In the genomic region with DNA sequence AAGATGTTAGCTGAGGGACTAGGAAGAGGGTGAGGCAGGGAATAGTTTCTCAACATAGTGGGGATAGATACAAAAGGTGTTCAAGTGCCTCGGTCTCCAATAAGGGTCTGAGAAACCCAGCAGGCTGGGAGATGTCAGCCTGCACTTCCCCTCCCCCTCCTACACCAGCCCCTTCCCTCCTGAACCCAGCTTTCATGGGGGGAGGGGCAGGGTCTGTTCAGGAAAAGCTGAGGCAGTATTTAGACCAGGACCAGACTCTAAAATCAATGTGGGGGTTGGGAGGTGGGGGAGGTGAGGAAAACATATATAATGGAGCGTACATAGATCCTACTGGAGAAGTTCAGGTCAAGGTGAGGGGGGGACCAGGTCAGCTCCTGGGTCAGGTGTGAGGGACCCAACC, we compare ENCODE assay signal across 12 mouse cellular contexts. TPM values are rescaled to one million over a fixed set of nuclear protein-coding genes. Genes with fewer than 3 reads are reported as not detected.
DNase-seq lines count a peak whose midpoint lies in the region; ATAC-seq and TF ChIP-seq lines count a peak whose summit lies in the region.
"Had no signal": no experiment of that assay in that cellular context is flagged by ENCODE, and none has a peak within 500 bp of the region (broad histone marks: within the 10 kb centered on the region; RNA-seq: fewer than 3 reads in every experiment).

No protein-coding gene starts in this region.

- 0 out of 2 replicates have a peak, but pooled peaks cover 2% of the 10 kb centered on the region for H3K4me1 ChIP-seq in heart, embryonic 16.5 days (ENCODE audit: control insufficient read depth, insufficient read depth, low read length)
- peaks cover 17% of the 10 kb centered on the region for H3K4me1 ChIP-seq in midbrain, embryonic 12.5 days
- no peaks in the 10 kb centered on the region for H3K4me1 ChIP-seq in midbrain, postnatal 0 days (ENCODE audit: insufficient read depth, low read length)
- H3K4me1 ChIP-seq in limb, embryonic 12.5 days (replicated peaks), result peaks cover 37% of the 10 kb centered on the region
- no peaks in the 10 kb centered on the region for H3K4me1 ChIP-seq in stomach, postnatal 0 days (replicated peaks; ENCODE audit: control insufficient read depth, insufficient read depth)

- H3K27ac ChIP-seq in heart, embryonic 16.5 days (ENCODE audit: low read length), result no peak overlapping the region
- no peak overlapping the region for H3K27ac ChIP-seq in midbrain, embryonic 12.5 days (replicated peaks)
- no peak overlapping the region for H3K27ac ChIP-seq in midbrain, postnatal 0 days (ENCODE audit: low read depth, low read length)
- no peak overlapping the region for H3K27ac ChIP-seq in limb, embryonic 12.5 days
- H3K27ac ChIP-seq in stomach, postnatal 0 days (replicated peaks), result peak overlapping the region; percentile 50

- no peak for ATAC-seq in heart, embryonic 16.5 days (replicated peaks; ENCODE audit: extremely low read depth, insufficient read depth, low FRiP score)
- ATAC-seq in midbrain, embryonic 12.5 days (ENCODE audit: low FRiP score, low read depth), result no peak
- no peak for ATAC-seq in midbrain, postnatal 0 days (ENCODE audit: low FRiP score)
- no peak for ATAC-seq in limb, embryonic 12.5 days (ENCODE audit: insufficient number of reproducible peaks, insufficient read depth, low FRiP score, low TSS enrichment, low read depth)
- ATAC-seq in stomach, postnatal 0 days (ENCODE audit: low FRiP score, low TSS enrichment), result no peak
- no peak for ATAC-seq in megakaryocyte, adult 5-6 weeks (ENCODE audit: poor library complexity, severe bottlenecking)

- 44% methylated on average over 2 of the region's 2 CpGs for WGBS in heart, embryonic 16.5 days
- 53% methylated on average over 2 of the region's 2 CpGs for WGBS in midbrain, embryonic 12.5 days
- 54% methylated on average over 2 of the region's 2 CpGs for WGBS in midbrain, postnatal 0 days
- WGBS in limb, embryonic 12.5 days, result 26% methylated on average over 2 of the region's 2 CpGs
- 45% methylated on average over 2 of the region's 2 CpGs for WGBS in stomach, postnatal 0 days

- no peak for DNase-seq in heart, postnatal 25 days (ENCODE audit: low spot score)
- no peak for DNase-seq in midbrain, postnatal 0 days (ENCODE audit: low spot score)
- DNase-seq in stomach, postnatal 0 days (ENCODE audit: low spot score), result no peak
- no peak for DNase-seq in cerebellum, adult 18-20 months
- DNase-seq: kidney, postnatal 10 days; spleen, adult 18-20 months had no signal

- peak overlapping the region; percentile 60; the same call in 1 of the 2 replicates for H3K4me3 ChIP-seq in heart, embryonic 16.5 days (ENCODE audit: low read length)
- H3K4me3 ChIP-seq in midbrain, embryonic 12.5 days, result no peak overlapping the region
- no peak overlapping the region for H3K4me3 ChIP-seq in midbrain, postnatal 0 days (ENCODE audit: low read depth, low read length)
- H3K4me3 ChIP-seq in limb, embryonic 12.5 days (replicated peaks), result 0 out of 2 replicates have a peak overlapping the region, but pooled peaks have one; percentile 55
- peak overlapping the region; percentile 48 for H3K4me3 ChIP-seq in stomach, postnatal 0 days (ENCODE audit: low read depth, low read length)

- no peak for TF ChIP-seq EP300 in stomach, postnatal 0 days (optimal IDR thresholded peaks at IDR 0.05)

- intact Hi-C loops in heart, postnatal 25 days (cut with DNase I), result no loop called here

- TF ChIP-seq CTCF in midbrain, postnatal 0 days (IDR thresholded peaks at IDR 0.05), result no peak
- no peak for TF ChIP-seq CTCF in stomach, postnatal 0 days (IDR thresholded peaks at IDR 0.05; ENCODE audit: low read depth)

- no peaks in the 10 kb centered on the region for H3K36me3 ChIP-seq in heart, embryonic 16.5 days (ENCODE audit: control insufficient read depth, insufficient read depth)
- H3K36me3 ChIP-seq in midbrain, embryonic 12.5 days, result no peaks in the 10 kb centered on the region
- H3K36me3 ChIP-seq in midbrain, postnatal 0 days (ENCODE audit: insufficient read depth, low read length), result no peaks in the 10 kb centered on the region
- no peaks in the 10 kb centered on the region for H3K36me3 ChIP-seq in limb, embryonic 12.5 days
- H3K36me3 ChIP-seq in stomach, postnatal 0 days (ENCODE audit: control insufficient read depth, insufficient read depth, low read length), result no peaks in the 10 kb centered on the region

- H3K4me2 ChIP-seq in heart, embryonic 16.5 days (ENCODE audit: low read depth, low read length), result peak overlapping the region; percentile 90
- peak overlapping the region; percentile 75; the same call in 1 of the 2 replicates for H3K4me2 ChIP-seq in midbrain, embryonic 12.5 days (replicated peaks)
- no peak overlapping the region for H3K4me2 ChIP-seq in midbrain, postnatal 0 days (ENCODE audit: low read depth, low read length, poor library complexity, severe bottlenecking)
- H3K4me2 ChIP-seq in limb, embryonic 12.5 days, result peak overlapping the region; percentile 78
- peak overlapping the region; percentile 74 for H3K4me2 ChIP-seq in stomach, postnatal 0 days (replicated peaks; ENCODE audit: low read depth)

- no peak overlapping the region for H3K9ac ChIP-seq in heart, embryonic 16.5 days (ENCODE audit: low read length)
- H3K9ac ChIP-seq in midbrain, embryonic 12.5 days (replicated peaks), result no peak overlapping the region
- H3K9ac ChIP-seq in midbrain, postnatal 0 days (replicated peaks; ENCODE audit: low read length, poor library complexity, severe bottlenecking), result no peak overlapping the region
- H3K9ac ChIP-seq in limb, embryonic 12.5 days (replicated peaks), result no peak overlapping the region
- peak overlapping the region; percentile 66; the same call in 1 of the 2 replicates for H3K9ac ChIP-seq in stomach, postnatal 0 days (ENCODE audit: low read length)

- no peaks in the 10 kb centered on the region for H3K9me3 ChIP-seq in heart, embryonic 16.5 days (replicated peaks; ENCODE audit: control insufficient read depth, low read length)
- H3K9me3 ChIP-seq in midbrain, embryonic 12.5 days, result no peaks in the 10 kb centered on the region
- no peaks in the 10 kb centered on the region for H3K9me3 ChIP-seq in midbrain, postnatal 0 days (ENCODE audit: low read length)
- no peaks in the 10 kb centered on the region for H3K9me3 ChIP-seq in limb, embryonic 12.5 days
- no peaks in the 10 kb centered on the region for H3K9me3 ChIP-seq in stomach, postnatal 0 days (ENCODE audit: control insufficient read depth, low read length)
- H3K9me3 ChIP-seq: megakaryocyte, embryonic 14.5 days had no signal

- H3K27me3 ChIP-seq in heart, embryonic 16.5 days (ENCODE audit: control insufficient read depth, insufficient read depth, low read length), result peaks cover 9% of the 10 kb centered on the region
- peaks cover 34% of the 10 kb centered on the region for H3K27me3 ChIP-seq in midbrain, embryonic 12.5 days
- 0 out of 2 replicates have a peak, but pooled peaks cover 7% of the 10 kb centered on the region for H3K27me3 ChIP-seq in midbrain, postnatal 0 days (ENCODE audit: insufficient read depth, low read length)
- no peaks in the 10 kb centered on the region; the same call in 1 of the 2 replicates for H3K27me3 ChIP-seq in limb, embryonic 12.5 days
- H3K27me3 ChIP-seq in stomach, postnatal 0 days (ENCODE audit: control insufficient read depth, insufficient read depth, low read length), result no peaks in the 10 kb centered on the region

RNA-seq across cellular contexts. Expression of a gene that starts 1.1 kb away (rescaled TPM):
- 4.2 TPM in 2 replicates for polyA plus RNA-seq in heart, embryonic 16.5 days (2015; fragmentation: Nextera tagmentation; extraction: Ambion mirVana)
- total RNA-seq in heart, postnatal 25 days (2021), result 1 to 10 TPM; 4.5 to 6.8 TPM
- polyA plus RNA-seq in midbrain, embryonic 12.5 days (2016; fragmentation: Nextera tagmentation; extraction: Ambion mirVana), result 1.1 and 1.5 TPM in 2 replicates
- total RNA-seq in midbrain, postnatal 0 days (2014; rRNA removed), result 1.7 and 2.2 TPM in 2 replicates
- polyA plus RNA-seq in midbrain, postnatal 0 days (2015; fragmentation: Nextera tagmentation; extraction: Ambion mirVana), result 0.91 and 0.94 TPM in 2 replicates
- 2.6 and 2.7 TPM in 2 replicates for polyA plus RNA-seq in limb, embryonic 12.5 days (2016; fragmentation: Nextera tagmentation; extraction: Ambion mirVana)
- polyA plus RNA-seq in stomach, postnatal 0 days (2015; fragmentation: Nextera tagmentation; extraction: Ambion mirVana), result 9.6 and 10.7 TPM in 2 replicates
- 0.22 and 0.27 TPM in 2 replicates for total RNA-seq in megakaryocyte, adult 5-6 weeks (2015)
- 0.04 TPM in 1 of 2 replicates, not detected in the other for total RNA-seq in megakaryocyte, adult 5-6 weeks (2017)
- total RNA-seq: neutrophil, adult 5-6 weeks had no signal

RNA-seq across cellular contexts. Expression of a gene that starts 35.5 kb away (rescaled TPM):
- polyA plus RNA-seq in heart, embryonic 16.5 days (2015; fragmentation: Nextera tagmentation; extraction: Ambion mirVana), result 51.6 and 54.9 TPM in 2 replicates
- 1 to 10 TPM; 4.5 to 4.7 TPM for total RNA-seq in heart, postnatal 25 days (2021)
- polyA plus RNA-seq in midbrain, embryonic 12.5 days (2016; fragmentation: Nextera tagmentation; extraction: Ambion mirVana), result 95.9 and 98.9 TPM in 2 replicates
- 19.8 and 20.9 TPM in 2 replicates for total RNA-seq in midbrain, postnatal 0 days (2014; rRNA removed)
- polyA plus RNA-seq in midbrain, postnatal 0 days (2015; fragmentation: Nextera tagmentation; extraction: Ambion mirVana), result 20.5 and 21.8 TPM in 2 replicates
- 109 and 115 TPM in 2 replicates for polyA plus RNA-seq in limb, embryonic 12.5 days (2016; fragmentation: Nextera tagmentation; extraction: Ambion mirVana)
- polyA plus RNA-seq in stomach, postnatal 0 days (2015; fragmentation: Nextera tagmentation; extraction: Ambion mirVana), result 27.8 and 29.2 TPM in 2 replicates
- 30.7 and 33.9 TPM in 2 replicates for total RNA-seq in megakaryocyte, adult 5-6 weeks (2015)
- 60.5 and 62.9 TPM in 2 replicates for total RNA-seq in megakaryocyte, adult 5-6 weeks (2017)

RNA-seq across cellular contexts. Expression of a gene that starts 35.6 kb away (rescaled TPM):
- 323 and 360 TPM in 2 replicates for polyA plus RNA-seq in heart, embryonic 16.5 days (2015; fragmentation: Nextera tagmentation; extraction: Ambion mirVana)
- total RNA-seq in heart, postnatal 25 days (2021), result 100 to 1,000 TPM; 172 to 178 TPM
- 298 and 313 TPM in 2 replicates for polyA plus RNA-seq in midbrain, embryonic 12.5 days (2016; fragmentation: Nextera tagmentation; extraction: Ambion mirVana)
- total RNA-seq in midbrain, postnatal 0 days (2014; rRNA removed), result 61.4 and 84.7 TPM in 2 replicates
- polyA plus RNA-seq in midbrain, postnatal 0 days (2015; fragmentation: Nextera tagmentation; extraction: Ambion mirVana), result 279 and 299 TPM in 2 replicates
- polyA plus RNA-seq in limb, embryonic 12.5 days (2016; fragmentation: Nextera tagmentation; extraction: Ambion mirVana), result 417 and 421 TPM in 2 replicates
- 330 and 370 TPM in 2 replicates for polyA plus RNA-seq in stomach, postnatal 0 days (2015; fragmentation: Nextera tagmentation; extraction: Ambion mirVana)
- total RNA-seq in megakaryocyte, adult 5-6 weeks (2015), result 182 and 197 TPM in 2 replicates
- 163 and 204 TPM in 2 replicates for total RNA-seq in megakaryocyte, adult 5-6 weeks (2017)

RNA-seq across cellular contexts. Expression of a gene that starts 56.7 kb away (rescaled TPM):
- 39.8 and 44.7 TPM in 2 replicates for polyA plus RNA-seq in heart, embryonic 16.5 days (2015; fragmentation: Nextera tagmentation; extraction: Ambion mirVana)
- total RNA-seq in heart, postnatal 25 days (2021), result 10 to 100 TPM; 20.2 to 23.7 TPM
- polyA plus RNA-seq in midbrain, embryonic 12.5 days (2016; fragmentation: Nextera tagmentation; extraction: Ambion mirVana), result 192 and 201 TPM in 2 replicates
- total RNA-seq in midbrain, postnatal 0 days (2014; rRNA removed), result 180 and 184 TPM in 2 replicates
- polyA plus RNA-seq in midbrain, postnatal 0 days (2015; fragmentation: Nextera tagmentation; extraction: Ambion mirVana), result 150 and 153 TPM in 2 replicates
- polyA plus RNA-seq in limb, embryonic 12.5 days (2016; fragmentation: Nextera tagmentation; extraction: Ambion mirVana), result 134 and 144 TPM in 2 replicates
- 36.3 TPM in 2 replicates for polyA plus RNA-seq in stomach, postnatal 0 days (2015; fragmentation: Nextera tagmentation; extraction: Ambion mirVana)
- total RNA-seq in megakaryocyte, adult 5-6 weeks (2015), result 12.3 and 12.6 TPM in 2 replicates
- total RNA-seq in megakaryocyte, adult 5-6 weeks (2017), result 5.3 and 9.6 TPM in 2 replicates

Comparison
In these comparisons a context has a peak if more than half of its experiments do, and no peak if none do; other contexts are left out.
1. H3K4me3 ChIP-seq: peak in heart, embryonic 16.5 days (single experiment), limb, embryonic 12.5 days (single experiment) and stomach, postnatal 0 days (single experiment); none in midbrain, embryonic 12.5 days (single experiment) and midbrain, postnatal 0 days (single experiment).